Mouse (Mus musculus) brain, embryonic 14.5 days (tissue): ENCODE results near the gene Resp18.

ENCODE experiments used
- CTCF ChIP-seq: fragments of 200-500 bp; IDR thresholded peaks from 2 replicates; pipeline ENCODE4 v1.5.1; 2012; ENCODE audit warnings: inconsistent platforms, mild to moderate bottlenecking, moderate library complexity, borderline replicate concordance; ENCODE audit not compliant: insufficient read depth, insufficient read length; ENCODE audit errors: extremely low read depth
- POLR2A ChIP-seq: fragments of 200-500 bp; IDR thresholded peaks from 2 replicates; pipeline ENCODE4 v1.6.1; 2012; ENCODE audit warnings: mild to moderate bottlenecking, inconsistent platforms, borderline replicate concordance; ENCODE audit not compliant: poor library complexity, insufficient read depth, insufficient read length, severe bottlenecking; ENCODE audit errors: extremely low read depth

GRCm38 (mm10) chr1:75262969-75263951 lies 15.0 kb downstream of the Resp18 start:
- TF ChIP-seq POLR2A (no peak), CTCF (no peak)
